Mouse (Mus musculus) heart, postnatal 0 days (tissue): ENCODE data around the gene Myh3.

Experiments used
- CTCF ChIP-seq: IDR thresholded peaks from 2 replicates; pipeline ENCODE4 v1.5.1; 2016; ENCODE audit warnings: antibody characterized with exemption, control low read depth, low read depth
- EP300 ChIP-seq: IDR thresholded peaks from 2 replicates; pipeline ENCODE4 v1.6.1; 2016; ENCODE audit warnings: antibody characterized with exemption, low read depth

DNA sequence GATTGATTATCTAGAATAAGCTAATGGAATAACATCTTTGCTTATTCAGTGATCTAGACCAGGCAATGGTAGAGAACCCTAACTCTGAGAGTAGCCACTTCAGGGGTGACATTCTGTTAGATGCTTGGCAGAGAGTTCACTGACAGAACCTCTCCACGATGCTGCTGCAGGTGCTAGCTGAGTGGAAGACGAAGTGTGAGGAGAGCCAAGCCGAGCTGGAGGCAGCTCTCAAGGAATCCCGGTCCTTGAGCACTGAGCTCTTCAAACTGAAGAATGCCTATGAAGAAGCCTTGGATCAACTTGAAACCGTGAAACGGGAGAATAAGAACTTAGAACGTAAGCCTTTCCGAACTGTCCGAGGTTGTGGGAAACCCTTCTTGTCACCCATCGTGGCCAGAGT lies 19.6 kb downstream of the Myh3 start:
- TF ChIP-seq CTCF (no peak), EP300 (no peak)
